Mouse (Mus musculus): ENCODE measurements around the gene Taok3.

- TF ChIP-seq CEBPB (IDR thresholded peaks at IDR 0.05; ENCODE audit: low read depth) (no peak), CTCF (IDR thresholded peaks at IDR 0.05; ENCODE audit: control insufficient read depth, insufficient read depth, insufficient read length) (no peak), USF1 (IDR thresholded peaks at IDR 0.05; ENCODE audit: low read depth) (no peak), MAX (IDR thresholded peaks at IDR 0.05) (no peak), MYOG (IDR thresholded peaks at IDR 0.05; ENCODE audit: control insufficient read depth, extremely low read depth, insufficient read length) (no peak), FOSL1 (IDR thresholded peaks at IDR 0.05; ENCODE audit: insufficient read depth, low read length, poor library complexity, severe bottlenecking) (no peak), MYOD1 (IDR thresholded peaks at IDR 0.05; ENCODE audit: control insufficient read depth, insufficient read length, low read depth) (no peak)
Observed at GRCm38 (mm10) chr5:117164516-117164915, 44.6 kb downstream of the Taok3 start.
